Mouse (Mus musculus): Measurements from ENCODE around the gene Tbc1d4.
"Not testable (repeated sequence)": the region's sequence is repeated elsewhere in the genome, so short reads cannot be mapped to it uniquely, and the experiment has no call there.

Gene Tbc1d4

GRCm38 (mm10) chr14:101595301-101596080, 13.5 kb downstream of the Tbc1d4 start:
- DNase-seq (ENCODE audit: low spot score in 2 of 2), result no peak

- no peak for DNase-seq (ENCODE audit: low spot score in 2 of 2)
Observed at GRCm38 (mm10) chr14:101594001-101594400, 15.0 kb downstream of the Tbc1d4 start.

GRCm38 (mm10) chr14:101593340-101593739, 15.7 kb downstream of the Tbc1d4 start:
- DNase-seq (ENCODE audit: low spot score in 2 of 2), result no peak

GRCm38 (mm10) chr14:101591101-101591500, 17.9 kb downstream of the Tbc1d4 start:
- no peak for DNase-seq (ENCODE audit: low spot score in 2 of 2)

GRCm38 (mm10) chr14:101588209-101588991, 20.6 kb downstream of the Tbc1d4 start:
- not testable (repeated sequence) for DNase-seq (ENCODE audit: low spot score in 2 of 2)

- DNase-seq (ENCODE audit: low spot score in 2 of 2), result not testable (repeated sequence)
Observed at GRCm38 (mm10) chr14:101587366-101588040, 21.5 kb downstream of the Tbc1d4 start.

- DNase-seq (ENCODE audit: low spot score in 2 of 2), result no peak
Observed at GRCm38 (mm10) chr14:101586096-101586495, 22.9 kb downstream of the Tbc1d4 start.

- no peak for DNase-seq (ENCODE audit: low spot score in 2 of 2)
Observed at GRCm38 (mm10) chr14:101575651-101576050, 33.3 kb downstream of the Tbc1d4 start.

- DNase-seq (ENCODE audit: low spot score in 2 of 2), result no peak
Observed at GRCm38 (mm10) chr14:101574536-101574935, 34.5 kb downstream of the Tbc1d4 start.

- DNase-seq (ENCODE audit: low spot score in 2 of 2), result no peak
Observed at GRCm38 (mm10) chr14:101573107-101573614, 35.8 kb downstream of the Tbc1d4 start.

- no peak for DNase-seq (ENCODE audit: low spot score in 2 of 2)
Observed at GRCm38 (mm10) chr14:101568828-101569227, 40.2 kb downstream of the Tbc1d4 start.

- no peak for DNase-seq (ENCODE audit: low spot score in 2 of 2)
Observed at GRCm38 (mm10) chr14:101566717-101567116, 42.3 kb downstream of the Tbc1d4 start.

- DNase-seq (ENCODE audit: low spot score in 2 of 2), result no peak
Observed at GRCm38 (mm10) chr14:101565661-101566060, 43.3 kb downstream of the Tbc1d4 start.

- DNase-seq (ENCODE audit: low spot score in 2 of 2), result no peak
Observed at GRCm38 (mm10) chr14:101561251-101561701, 47.7 kb downstream of the Tbc1d4 start.

- DNase-seq (ENCODE audit: low spot score in 2 of 2), result no peak
Observed at GRCm38 (mm10) chr14:101559446-101559845, 49.5 kb downstream of the Tbc1d4 start.

GRCm38 (mm10) chr14:101548885-101549573, 60.0 kb downstream of the Tbc1d4 start:
- no peak for DNase-seq (ENCODE audit: low spot score in 2 of 2)

GRCm38 (mm10) chr14:101541863-101542262, 67.1 kb downstream of the Tbc1d4 start:
- no peak for DNase-seq (ENCODE audit: low spot score in 2 of 2)

GRCm38 (mm10) chr14:101541141-101541540, 67.8 kb downstream of the Tbc1d4 start:
- DNase-seq (ENCODE audit: low spot score in 2 of 2), result no peak

GRCm38 (mm10) chr14:101540466-101540865, 68.5 kb downstream of the Tbc1d4 start:
- DNase-seq (ENCODE audit: low spot score in 2 of 2), result no peak

GRCm38 (mm10) chr14:101537906-101538305, 71.1 kb downstream of the Tbc1d4 start:
- DNase-seq (ENCODE audit: low spot score in 2 of 2), result no peak

- DNase-seq (ENCODE audit: low spot score in 2 of 2), result no peak
Observed at GRCm38 (mm10) chr14:101537413-101537812, 71.6 kb downstream of the Tbc1d4 start.

Measured in spleen, postnatal 36 days (tissue).